Mouse (Mus musculus) cerebellum, postnatal 10 days (tissue): ENCODE measurements around the gene Mmp25.

ENCODE experiments used
- DNase-seq, 2 experiments: peaks; one replicate each; pipeline ENCODE4 v3.0.0; 2021; ENCODE audit warnings: mixed read lengths in 2 of 2

Mmp25 gene

GRCm38 (mm10) chr17:23661526-23661925 is 16.4 kb upstream of the Mmp25 start:
- peak in 1 of 2 experiments; percentile 40 for DNase-seq

- DNase-seq = no peak
These were observed 15.8 kb upstream of the Mmp25 start for GRCm38 (mm10) chr17:23660876-23661200.

- DNase-seq = peak; percentile 59 to 74
These were observed 15.2 kb upstream of the Mmp25 start, which contains the start of gene Bicdl2 for GRCm38 (mm10) chr17:23660117-23660875. Gene Bicdl2 (plus strand): TSS chr17:23660506.

GRCm38 (mm10) chr17:23658450-23658849 is 13.4 kb upstream of the Mmp25 start:
- no peak for DNase-seq

- DNase-seq = no peak
These were observed 9.3 kb upstream of the Mmp25 start for GRCm38 (mm10) chr17:23654410-23654809.

GRCm38 (mm10) chr17:23654001-23654400 is 8.9 kb upstream of the Mmp25 start:
- DNase-seq = no peak

GRCm38 (mm10) chr17:23653324-23653723 is 8.2 kb upstream of the Mmp25 start:
- no peak for DNase-seq

- no peak for DNase-seq
These were observed 6.3 kb upstream of the Mmp25 start for GRCm38 (mm10) chr17:23651363-23651762.

- DNase-seq = no peak
These were observed 817 bp upstream of the Mmp25 start for GRCm38 (mm10) chr17:23645894-23646293.

- DNase-seq = peak; percentile 52 to 62
These were observed 13.8 kb downstream of the Mmp25 start for GRCm38 (mm10) chr17:23631241-23631640.

- DNase-seq = peak; percentile 91 to 93
These were observed 14.7 kb downstream of the Mmp25 start for GRCm38 (mm10) chr17:23630195-23631020.

GRCm38 (mm10) chr17:23627813-23628212 is 17.3 kb downstream of the Mmp25 start:
- DNase-seq = no peak

GRCm38 (mm10) chr17:23620351-23620750 is 24.7 kb downstream of the Mmp25 start:
- DNase-seq = no peak

- DNase-seq = no peak
These were observed 28.0 kb downstream of the Mmp25 start for GRCm38 (mm10) chr17:23617087-23617486.

GRCm38 (mm10) chr17:23610361-23610800 is 34.7 kb downstream of the Mmp25 start:
- peak; percentile 85 for DNase-seq

GRCm38 (mm10) chr17:23609612-23610011 is 35.5 kb downstream of the Mmp25 start:
- DNase-seq = peak; percentile 95

- no peak for DNase-seq
These were observed 39.9 kb downstream of the Mmp25 start for GRCm38 (mm10) chr17:23605220-23605619.

GRCm38 (mm10) chr17:23604394-23604793 is 40.7 kb downstream of the Mmp25 start:
- peak; percentile 18 to 24 for DNase-seq

GRCm38 (mm10) chr17:23603542-23603941 is 41.5 kb downstream of the Mmp25 start:
- DNase-seq = peak; percentile 36 to 44

- peak; percentile 16 to 22 for DNase-seq
These were observed 42.0 kb downstream of the Mmp25 start for GRCm38 (mm10) chr17:23603077-23603476.

GRCm38 (mm10) chr17:23601836-23602585 is 43.1 kb downstream of the Mmp25 start:
- DNase-seq = no peak

GRCm38 (mm10) chr17:23600641-23601622 is 44.1 kb downstream of the Mmp25 start, which contains the start of gene Zscan10:
Gene Zscan10 (plus strand): TSS chr17:23600856.
- DNase-seq = no peak
